In the genomic region with DNA sequence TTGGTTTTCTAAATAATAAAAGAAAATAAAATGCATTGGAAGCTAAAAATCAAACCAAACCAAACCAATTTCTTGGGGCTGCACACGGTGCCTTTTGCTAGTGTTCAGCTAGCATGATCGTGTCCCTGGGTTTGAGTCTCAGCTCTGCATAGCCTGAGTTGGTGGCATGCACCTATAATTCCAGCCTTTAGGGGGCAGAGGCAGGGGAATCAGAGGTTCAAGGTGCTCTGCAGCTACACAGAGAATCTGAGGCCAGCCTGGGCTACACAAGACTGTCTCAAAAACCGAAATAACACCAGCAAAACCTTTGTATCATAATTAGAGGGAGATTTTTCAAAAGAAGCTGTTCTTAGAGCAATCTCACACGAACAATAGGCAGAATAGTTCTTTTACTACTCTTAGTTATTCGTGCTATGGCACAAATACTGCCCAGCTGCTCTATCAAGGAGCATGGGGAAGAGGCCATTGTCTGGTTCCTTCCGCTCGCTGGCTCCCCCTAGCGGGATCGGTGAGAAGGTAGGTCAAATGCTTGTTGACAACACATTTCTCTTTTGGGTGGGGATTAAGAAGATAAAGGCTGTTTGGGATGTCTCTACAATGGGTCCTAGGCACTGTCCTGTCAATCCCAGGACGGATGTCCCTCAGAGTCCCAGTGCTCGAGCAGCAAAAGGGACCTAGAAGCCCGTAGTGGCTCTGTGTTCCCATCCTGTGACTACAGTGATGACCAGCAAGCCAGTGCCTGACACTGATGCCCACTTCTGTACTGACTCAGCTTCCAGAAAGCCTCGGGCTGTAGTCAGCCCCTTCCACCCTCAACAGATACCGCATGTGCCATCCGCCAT, we compare ENCODE assay signal across 9 mouse cellular contexts. TPM values are rescaled to one million over a fixed set of nuclear protein-coding genes. Genes with fewer than 3 reads are reported as not detected.
DNase-seq lines count a peak whose midpoint lies in the region; ATAC-seq and TF ChIP-seq lines count a peak whose summit lies in the region.
"Had no signal": no experiment of that assay in that cellular context is flagged by ENCODE, and none has a peak within 500 bp of the region (broad histone marks: within the 10 kb centered on the region; RNA-seq: fewer than 3 reads in every experiment).

No protein-coding gene starts in this region.

- no peak overlapping the region for H3K4me3 ChIP-seq in hindbrain, embryonic 11.5 days (ENCODE audit: low read depth, low read length)
- no peak overlapping the region for H3K4me3 ChIP-seq in hindbrain, embryonic 12.5 days
- no peak overlapping the region for H3K4me3 ChIP-seq in heart, embryonic 16.5 days (ENCODE audit: low read length)
- H3K4me3 ChIP-seq in stomach, postnatal 0 days (ENCODE audit: low read depth, low read length), result no peak overlapping the region

- no peaks in the 10 kb centered on the region for H3K27me3 ChIP-seq in hindbrain, embryonic 11.5 days (ENCODE audit: control insufficient read depth, insufficient read depth, low read length)
- H3K27me3 ChIP-seq in hindbrain, embryonic 12.5 days, result no peaks in the 10 kb centered on the region
- no peaks in the 10 kb centered on the region for H3K27me3 ChIP-seq in heart, embryonic 16.5 days (ENCODE audit: control insufficient read depth, insufficient read depth, low read length)
- H3K27me3 ChIP-seq in stomach, postnatal 0 days (ENCODE audit: control insufficient read depth, insufficient read depth, low read length), result no peaks in the 10 kb centered on the region

- no peak overlapping the region for H3K9ac ChIP-seq in hindbrain, embryonic 11.5 days (ENCODE audit: low read depth, low read length)
- H3K9ac ChIP-seq in hindbrain, embryonic 12.5 days, result no peak overlapping the region
- no peak overlapping the region for H3K9ac ChIP-seq in heart, embryonic 16.5 days (ENCODE audit: low read length)
- H3K9ac ChIP-seq in stomach, postnatal 0 days (ENCODE audit: low read length), result no peak overlapping the region

- no peak for ATAC-seq in hindbrain, embryonic 11.5 days (ENCODE audit: low FRiP score)
- no peak for ATAC-seq in hindbrain, embryonic 12.5 days (ENCODE audit: low FRiP score)
- peak; percentile 51; the same call in 1 of the 2 replicates for ATAC-seq in heart, embryonic 16.5 days (replicated peaks; ENCODE audit: extremely low read depth, insufficient read depth, low FRiP score)
- ATAC-seq in stomach, postnatal 0 days (ENCODE audit: low FRiP score, low TSS enrichment), result peak; percentile 35; the same call in 1 of the 2 replicates

- peak; percentile 81 for TF ChIP-seq CTCF in stomach, postnatal 0 days (IDR thresholded peaks at IDR 0.05; ENCODE audit: low read depth)

- DNase-seq in hindbrain, embryonic 11.5 days (ENCODE audit: low spot score), result peak; percentile 82
- DNase-seq in adrenal gland, adult 2 months, result peak; percentile 73
- DNase-seq in embryo, embryonic 10 days (ENCODE audit: low spot score), result peak; percentile 82
- peak; percentile 50 to 86 for DNase-seq in layer of hippocampus, postnatal 25 days (ENCODE audit: extremely low spot score in 1 of 2, low spot score in 1 of 2)
- DNase-seq in mesoderm, embryonic 11.5 days (ENCODE audit: low read depth, low spot score), result peak; percentile 79
- DNase-seq in stomach, postnatal 0 days (ENCODE audit: low spot score), result peak; percentile 81

- peaks cover 10% of the 10 kb centered on the region for H3K36me3 ChIP-seq in hindbrain, embryonic 11.5 days (ENCODE audit: control insufficient read depth, insufficient read depth, low read length)
- peaks cover 62% of the 10 kb centered on the region for H3K36me3 ChIP-seq in hindbrain, embryonic 12.5 days
- H3K36me3 ChIP-seq in heart, embryonic 16.5 days (ENCODE audit: control insufficient read depth, insufficient read depth), result peaks cover 52% of the 10 kb centered on the region
- H3K36me3 ChIP-seq in stomach, postnatal 0 days (ENCODE audit: control insufficient read depth, insufficient read depth, low read length), result peaks cover 22% of the 10 kb centered on the region

- WGBS in hindbrain, embryonic 11.5 days, result 60% methylated on average over 15 of the region's 15 CpGs
- WGBS in hindbrain, embryonic 12.5 days, result 59% methylated on average over 15 of the region's 15 CpGs
- 54% methylated on average over 15 of the region's 15 CpGs for WGBS in heart, embryonic 16.5 days
- 53% methylated on average over 15 of the region's 15 CpGs for WGBS in stomach, postnatal 0 days

- no peaks in the 10 kb centered on the region for H3K9me3 ChIP-seq in hindbrain, embryonic 11.5 days (ENCODE audit: control insufficient read depth, low read length)
- H3K9me3 ChIP-seq in hindbrain, embryonic 12.5 days (replicated peaks), result no peaks in the 10 kb centered on the region
- H3K9me3 ChIP-seq in heart, embryonic 16.5 days (replicated peaks; ENCODE audit: control insufficient read depth, low read length), result no peaks in the 10 kb centered on the region
- H3K9me3 ChIP-seq in stomach, postnatal 0 days (ENCODE audit: control insufficient read depth, low read length), result no peaks in the 10 kb centered on the region

- no peaks in the 10 kb centered on the region for H3K4me1 ChIP-seq in hindbrain, embryonic 11.5 days (replicated peaks; ENCODE audit: control insufficient read depth, insufficient read depth, low read length)
- H3K4me1 ChIP-seq in hindbrain, embryonic 12.5 days, result 0 out of 2 replicates have a peak, but pooled peaks cover 6% of the 10 kb centered on the region
- no peaks in the 10 kb centered on the region for H3K4me1 ChIP-seq in heart, embryonic 16.5 days (ENCODE audit: control insufficient read depth, insufficient read depth, low read length)
- no peaks in the 10 kb centered on the region for H3K4me1 ChIP-seq in stomach, postnatal 0 days (replicated peaks; ENCODE audit: control insufficient read depth, insufficient read depth)

- no peak for TF ChIP-seq EP300 in stomach, postnatal 0 days (optimal IDR thresholded peaks at IDR 0.05)

- no peak overlapping the region for H3K4me2 ChIP-seq in hindbrain, embryonic 11.5 days (replicated peaks; ENCODE audit: low read depth, low read length)
- H3K4me2 ChIP-seq in hindbrain, embryonic 12.5 days (replicated peaks), result no peak overlapping the region
- no peak overlapping the region for H3K4me2 ChIP-seq in heart, embryonic 16.5 days (ENCODE audit: low read depth, low read length)
- no peak overlapping the region for H3K4me2 ChIP-seq in stomach, postnatal 0 days (replicated peaks; ENCODE audit: low read depth)

- no peak overlapping the region for H3K27ac ChIP-seq in hindbrain, embryonic 11.5 days (ENCODE audit: low read depth, low read length)
- H3K27ac ChIP-seq in hindbrain, embryonic 12.5 days, result no peak overlapping the region
- no peak overlapping the region for H3K27ac ChIP-seq in heart, embryonic 16.5 days (ENCODE audit: low read length)
- no peak overlapping the region for H3K27ac ChIP-seq in stomach, postnatal 0 days (replicated peaks)
- H3K27ac ChIP-seq: macrophage had no signal

RNA-seq across cellular contexts. Expression of gene Setd7, which starts 20.9 kb away (rescaled TPM):
- polyA plus RNA-seq in hindbrain, embryonic 11.5 days (2014; fragmentation: Nextera tagmentation; extraction: Ambion mirVana), result 4.0 and 8.2 TPM in 2 replicates
- polyA plus RNA-seq in hindbrain, embryonic 12.5 days (2016; fragmentation: Nextera tagmentation; extraction: Ambion mirVana), result 4.5 and 5.0 TPM in 2 replicates
- 10 to 100 TPM; 37.2 to 53.2 TPM for total RNA-seq in adrenal gland, adult 2 months (2021)
- polyA plus RNA-seq in adrenal gland, adult 2 months (2012; rRNA removed), result 14.2 and 17.6 TPM in 2 replicates
- polyA plus RNA-seq in heart, embryonic 16.5 days (2015; fragmentation: Nextera tagmentation; extraction: Ambion mirVana), result 4.5 and 5.0 TPM in 2 replicates
- total RNA-seq in layer of hippocampus, postnatal 25 days (2021), result 100 to 1,000 TPM; 126 to 139 TPM
- polyA plus RNA-seq in stomach, postnatal 0 days (2015; fragmentation: Nextera tagmentation; extraction: Ambion mirVana), result 1.5 and 1.8 TPM in 2 replicates

RNA-seq across cellular contexts. Expression of gene Rab33b, which starts 56.1 kb away (rescaled TPM):
- polyA plus RNA-seq in hindbrain, embryonic 11.5 days (2014; fragmentation: Nextera tagmentation; extraction: Ambion mirVana), result 11.7 and 16.4 TPM in 2 replicates
- 22.3 and 24.2 TPM in 2 replicates for polyA plus RNA-seq in hindbrain, embryonic 12.5 days (2016; fragmentation: Nextera tagmentation; extraction: Ambion mirVana)
- total RNA-seq in adrenal gland, adult 2 months (2021), result 10 to 100 TPM; 12.3 to 13.5 TPM
- 7.6 and 9.4 TPM in 2 replicates for polyA plus RNA-seq in adrenal gland, adult 2 months (2012; rRNA removed)
- polyA plus RNA-seq in heart, embryonic 16.5 days (2015; fragmentation: Nextera tagmentation; extraction: Ambion mirVana), result 15.6 and 16.9 TPM in 2 replicates
- total RNA-seq in layer of hippocampus, postnatal 25 days (2021), result 10 to 100 TPM; 23.0 to 24.8 TPM
- polyA plus RNA-seq in stomach, postnatal 0 days (2015; fragmentation: Nextera tagmentation; extraction: Ambion mirVana), result 15.9 TPM in 2 replicates

Comparison
In these comparisons a context has a peak if more than half of its experiments do, and no peak if none do; other contexts are left out.
1. ATAC-seq: peak in heart, embryonic 16.5 days (single experiment) and stomach, postnatal 0 days (single experiment); none in hindbrain, embryonic 11.5 days (single experiment) and hindbrain, embryonic 12.5 days (single experiment).
2. Peak in every context shown above with its lines, with median percentiles within 50 percentile points of each other: DNase-seq.